Mouse (Mus musculus): ENCODE results near the gene Rpl3. TPM values are rescaled to one million over a fixed set of nuclear protein-coding genes. Genes with fewer than 3 reads are reported as not detected.
A peak's percentile ranks its signal among the peaks of the same experiment; 100 is the strongest.

Rpl3 gene
- polyA plus RNA-seq, 1 experiment from 2014 or later = 548 TPM

- no peak overlapping the region for H3K4me2 ChIP-seq (ENCODE audit: low read length)
- ATAC-seq = no peak
Measured at GRCm38 (mm10) chr15:80087406-80088012, 4.2 kb downstream of the Rpl3 start.

GRCm38 (mm10) chr15:80083740-80084139 is 7.9 kb downstream of the Rpl3 start:
- WGBS = 1% methylated on average over 12 of the region's 12 CpGs

More at GRCm38 (mm10) chr15:80087406-80088012, 4.2 kb downstream of the Rpl3 start:
- Histone ChIP-seq H3K4me3 (ENCODE audit: low read depth, low read length) (no peak overlapping the region), H3K27me3 (ENCODE audit: control insufficient read depth, insufficient read depth, low read depth, low read length) (no peaks in the 10 kb centered on the region; the same call in 1 of the 2 replicates), H3K4me1 (ENCODE audit: control insufficient read depth, insufficient read depth, low read length) (peaks cover 8% of the 10 kb centered on the region), H3K9me3 (replicated peaks; ENCODE audit: control insufficient read depth, low read length, poor library complexity, severe bottlenecking) (no peaks in the 10 kb centered on the region), H3K27ac (ENCODE audit: low read length) (no peak overlapping the region), H3K9ac (ENCODE audit: low read depth, low read length) (no peak overlapping the region), H3K36me3 (ENCODE audit: control insufficient read depth, insufficient read depth, low read length) (no peaks in the 10 kb centered on the region)
- 87% methylated on average over 9 of the region's 9 CpGs for WGBS

GRCm38 (mm10) chr15:80083276-80083731 is 8.4 kb downstream of the Rpl3 start:
- under 1% methylated on average over 30 of the region's 30 CpGs for WGBS
- H3K9me3 ChIP-seq (replicated peaks; ENCODE audit: control insufficient read depth, low read length, poor library complexity, severe bottlenecking) = no peaks in the 10 kb centered on the region

More at GRCm38 (mm10) chr15:80083740-80084139, 7.9 kb downstream of the Rpl3 start:
- Histone ChIP-seq H3K4me2 (ENCODE audit: low read length) (peak overlapping the region; percentile 78), H3K27ac (ENCODE audit: low read length) (peak overlapping the region; percentile 93), H3K36me3 (ENCODE audit: control insufficient read depth, insufficient read depth, low read length) (peaks cover 17% of the 10 kb centered on the region), H3K27me3 (ENCODE audit: control insufficient read depth, insufficient read depth, low read depth, low read length) (no peaks in the 10 kb centered on the region; the same call in 1 of the 2 replicates), H3K4me1 (ENCODE audit: control insufficient read depth, insufficient read depth, low read length) (peaks cover 21% of the 10 kb centered on the region), H3K9ac (ENCODE audit: low read depth, low read length) (peak overlapping the region; percentile 70), H3K4me3 (ENCODE audit: low read depth, low read length) (peak overlapping the region; percentile 70), H3K9me3 (replicated peaks; ENCODE audit: control insufficient read depth, low read length, poor library complexity, severe bottlenecking) (no peaks in the 10 kb centered on the region)
- no peak; the same call in 1 of the 2 replicates for ATAC-seq

GRCm38 (mm10) chr15:80082661-80083275 is 8.9 kb downstream of the Rpl3 start:
- H3K9me3 ChIP-seq (replicated peaks; ENCODE audit: control insufficient read depth, low read length, poor library complexity, severe bottlenecking) = no peaks in the 10 kb centered on the region
- H3K4me1 ChIP-seq (ENCODE audit: control insufficient read depth, insufficient read depth, low read length) = peaks cover 21% of the 10 kb centered on the region
- ATAC-seq = peak; percentile 67
- H3K9ac ChIP-seq (ENCODE audit: low read depth, low read length) = peak overlapping the region; percentile 84
- peak overlapping the region; percentile 69 for H3K4me2 ChIP-seq (ENCODE audit: low read length)
- peak overlapping the region; percentile 82 for H3K27ac ChIP-seq (ENCODE audit: low read length)
- WGBS = under 1% methylated on average over 21 of the region's 21 CpGs
- peak overlapping the region; percentile 70 for H3K4me3 ChIP-seq (ENCODE audit: low read depth, low read length)
- H3K36me3 ChIP-seq (ENCODE audit: control insufficient read depth, insufficient read depth, low read length) = peaks cover 23% of the 10 kb centered on the region
- H3K27me3 ChIP-seq (ENCODE audit: control insufficient read depth, insufficient read depth, low read depth, low read length) = no peaks in the 10 kb centered on the region; the same call in 1 of the 2 replicates

More at GRCm38 (mm10) chr15:80083276-80083731, 8.4 kb downstream of the Rpl3 start:
- Histone ChIP-seq H3K27me3 (ENCODE audit: control insufficient read depth, insufficient read depth, low read depth, low read length) (no peaks in the 10 kb centered on the region; the same call in 1 of the 2 replicates), H3K4me1 (ENCODE audit: control insufficient read depth, insufficient read depth, low read length) (peaks cover 21% of the 10 kb centered on the region), H3K4me3 (ENCODE audit: low read depth, low read length) (peak overlapping the region; percentile 70), H3K4me2 (ENCODE audit: low read length) (peak overlapping the region; percentile 78), H3K36me3 (ENCODE audit: control insufficient read depth, insufficient read depth, low read length) (peaks cover 19% of the 10 kb centered on the region), H3K9ac (ENCODE audit: low read depth, low read length) (peak overlapping the region; percentile 84), H3K27ac (ENCODE audit: low read length) (peak overlapping the region; percentile 93)
- peak; percentile 95 for ATAC-seq

GRCm38 (mm10) chr15:80081801-80082546 is 9.7 kb downstream of the Rpl3 start:
- 7% methylated on average over 11 of the region's 11 CpGs for WGBS
- H3K27me3 ChIP-seq (ENCODE audit: control insufficient read depth, insufficient read depth, low read depth, low read length) = no peaks in the 10 kb centered on the region
- peaks cover 30% of the 10 kb centered on the region for H3K36me3 ChIP-seq (ENCODE audit: control insufficient read depth, insufficient read depth, low read length)
- peak overlapping the region; percentile 84 for H3K9ac ChIP-seq (ENCODE audit: low read depth, low read length)
- peak overlapping the region; percentile 69 for H3K4me2 ChIP-seq (ENCODE audit: low read length)
- peaks cover 21% of the 10 kb centered on the region for H3K4me1 ChIP-seq (ENCODE audit: control insufficient read depth, insufficient read depth, low read length)
- H3K9me3 ChIP-seq (replicated peaks; ENCODE audit: control insufficient read depth, low read length, poor library complexity, severe bottlenecking) = no peaks in the 10 kb centered on the region
- ATAC-seq = no peak
- no peak overlapping the region for H3K27ac ChIP-seq (ENCODE audit: low read length)
- peak overlapping the region; percentile 70 for H3K4me3 ChIP-seq (ENCODE audit: low read depth, low read length)

GRCm38 (mm10) chr15:80080711-80081615 is 10.7 kb downstream of the Rpl3 start:
- Histone ChIP-seq H3K4me3 (ENCODE audit: low read depth, low read length) (no peak overlapping the region), H3K9ac (ENCODE audit: low read depth, low read length) (peak overlapping the region; percentile 58), H3K36me3 (ENCODE audit: control insufficient read depth, insufficient read depth, low read length) (peaks cover 34% of the 10 kb centered on the region), H3K4me2 (ENCODE audit: low read length) (peak overlapping the region; percentile 69), H3K27me3 (ENCODE audit: control insufficient read depth, insufficient read depth, low read depth, low read length) (no peaks in the 10 kb centered on the region), H3K4me1 (ENCODE audit: control insufficient read depth, insufficient read depth, low read length) (peaks cover 21% of the 10 kb centered on the region), H3K9me3 (replicated peaks; ENCODE audit: control insufficient read depth, low read length, poor library complexity, severe bottlenecking) (no peaks in the 10 kb centered on the region), H3K27ac (ENCODE audit: low read length) (no peak overlapping the region)
- ATAC-seq = no peak
- WGBS = 61% methylated on average over 9 of the region's 9 CpGs

GRCm38 (mm10) chr15:80079954-80080353 is 11.7 kb downstream of the Rpl3 start:
- H3K4me1 ChIP-seq (ENCODE audit: control insufficient read depth, insufficient read depth, low read length) = peaks cover 21% of the 10 kb centered on the region
- H3K4me2 ChIP-seq (ENCODE audit: low read length) = no peak overlapping the region
- H3K36me3 ChIP-seq (ENCODE audit: control insufficient read depth, insufficient read depth, low read length) = peaks cover 34% of the 10 kb centered on the region
- no peaks in the 10 kb centered on the region for H3K27me3 ChIP-seq (ENCODE audit: control insufficient read depth, insufficient read depth, low read depth, low read length)
- H3K9me3 ChIP-seq (replicated peaks; ENCODE audit: control insufficient read depth, low read length, poor library complexity, severe bottlenecking) = no peaks in the 10 kb centered on the region
- WGBS = 77% methylated on average over 3 of the region's 3 CpGs
- H3K27ac ChIP-seq (ENCODE audit: low read length) = no peak overlapping the region
- no peak for ATAC-seq
- H3K4me3 ChIP-seq (ENCODE audit: low read depth, low read length) = no peak overlapping the region
- H3K9ac ChIP-seq (ENCODE audit: low read depth, low read length) = no peak overlapping the region

GRCm38 (mm10) chr15:80079129-80079668 is 12.5 kb downstream of the Rpl3 start:
- 90% methylated on average over 5 of the region's 5 CpGs for WGBS
- H3K27ac ChIP-seq (ENCODE audit: low read length) = no peak overlapping the region
- H3K9ac ChIP-seq (ENCODE audit: low read depth, low read length) = no peak overlapping the region
- H3K36me3 ChIP-seq (ENCODE audit: control insufficient read depth, insufficient read depth, low read length) = peaks cover 34% of the 10 kb centered on the region
- no peaks in the 10 kb centered on the region for H3K27me3 ChIP-seq (ENCODE audit: control insufficient read depth, insufficient read depth, low read depth, low read length)
- no peak overlapping the region for H3K4me2 ChIP-seq (ENCODE audit: low read length)
- ATAC-seq = no peak
- peaks cover 21% of the 10 kb centered on the region for H3K4me1 ChIP-seq (ENCODE audit: control insufficient read depth, insufficient read depth, low read length)
- H3K9me3 ChIP-seq (replicated peaks; ENCODE audit: control insufficient read depth, low read length, poor library complexity, severe bottlenecking) = no peaks in the 10 kb centered on the region
- no peak overlapping the region for H3K4me3 ChIP-seq (ENCODE audit: low read depth, low read length)
